Mouse (Mus musculus): ENCODE measurements around the gene Fancd2os. TPM values are rescaled to one million over a fixed set of nuclear protein-coding genes. Genes with fewer than 3 reads are reported as not detected.

Gene Fancd2os
- polyA plus RNA-seq, 1 experiment from 2014 or later, result not detected

DNA sequence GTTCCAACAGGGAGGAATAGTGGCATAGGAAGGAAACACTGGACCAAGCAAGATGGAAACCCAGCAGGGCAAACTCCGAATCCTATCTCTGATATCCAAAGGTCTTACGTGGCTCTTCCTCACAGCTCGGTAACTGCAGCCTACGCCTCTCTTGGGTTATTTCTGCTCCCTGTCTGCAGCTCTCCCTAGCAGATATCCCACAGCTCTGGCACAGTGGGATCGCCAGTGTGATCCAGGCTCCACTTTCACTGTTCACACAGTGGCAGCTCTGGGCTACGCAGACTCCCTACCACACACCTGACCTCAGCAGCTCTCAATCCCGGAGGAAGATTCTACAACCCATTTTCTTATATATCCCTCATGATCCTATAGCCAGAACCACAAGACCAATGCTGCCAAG is 13.6 kb upstream of the Fancd2os start:
- Histone ChIP-seq H3K27me3 (replicated peaks; ENCODE audit: control insufficient read depth, insufficient read depth, low read length) (no peaks in the 10 kb centered on the region), H3K9me3 (ENCODE audit: control insufficient read depth, low read length) (0 out of 2 replicates have a peak, but pooled peaks cover 3% of the 10 kb centered on the region), H3K4me1 (ENCODE audit: control insufficient read depth, insufficient read depth, low read length) (0 out of 2 replicates have a peak, but pooled peaks cover under 1% of the 10 kb centered on the region), H3K4me3 (ENCODE audit: low read length) (no peak overlapping the region), H3K36me3 (ENCODE audit: control insufficient read depth, insufficient read depth, low read length) (peaks cover 21% of the 10 kb centered on the region), H3K9ac (ENCODE audit: low read depth, low read length) (no peak overlapping the region), H3K4me2 (ENCODE audit: low read depth, low read length) (no peak overlapping the region), H3K27ac (ENCODE audit: low read length) (no peak overlapping the region)
- no peak for ATAC-seq
- 98% methylated on average over 7 of the region's 7 CpGs for WGBS

DNA sequence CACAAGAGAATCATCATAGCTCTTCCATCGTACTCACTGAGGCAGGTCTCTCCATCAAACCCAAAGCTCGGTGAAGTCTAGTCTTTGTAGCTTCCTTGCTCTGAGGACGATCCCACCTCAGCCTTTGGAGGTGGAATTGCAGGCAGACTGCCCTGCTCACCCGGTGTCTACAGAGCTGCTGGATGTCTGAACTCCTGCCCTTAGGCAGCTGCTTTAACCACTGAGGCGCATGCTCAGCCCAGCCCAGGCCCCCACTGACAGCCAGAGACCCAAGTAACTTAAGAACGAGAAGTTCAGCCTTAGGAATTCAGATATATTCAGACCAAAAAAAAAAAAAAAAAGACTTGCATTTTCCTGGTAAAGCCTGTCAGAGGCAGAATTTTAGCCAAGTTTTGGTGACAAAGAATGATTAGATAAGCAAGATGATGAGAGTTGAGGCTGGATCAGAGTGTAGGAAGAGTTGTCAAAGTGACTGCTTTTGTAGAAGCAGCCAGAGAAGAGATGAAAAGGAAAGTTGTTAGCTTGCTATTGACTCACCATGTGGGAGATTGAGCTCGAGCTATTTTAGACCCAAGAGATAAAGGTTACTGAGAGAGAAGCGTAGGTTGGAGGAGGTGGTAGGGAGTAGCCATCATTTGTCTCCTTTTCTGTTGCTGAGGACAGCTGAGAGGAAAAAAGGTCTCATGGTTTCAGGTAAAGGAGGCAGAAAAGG is 11.9 kb upstream of the Fancd2os start:
- no peaks in the 10 kb centered on the region for H3K27me3 ChIP-seq (replicated peaks; ENCODE audit: control insufficient read depth, insufficient read depth, low read length)
- ATAC-seq, result no peak
- no peak overlapping the region for H3K4me2 ChIP-seq (ENCODE audit: low read depth, low read length)
- WGBS, result 87% methylated on average over 8 of the region's 8 CpGs
- H3K27ac ChIP-seq (ENCODE audit: low read length), result no peak overlapping the region
- peaks cover 21% of the 10 kb centered on the region for H3K36me3 ChIP-seq (ENCODE audit: control insufficient read depth, insufficient read depth, low read length)
- H3K9me3 ChIP-seq (ENCODE audit: control insufficient read depth, low read length), result 0 out of 2 replicates have a peak, but pooled peaks cover 3% of the 10 kb centered on the region
- 0 out of 2 replicates have a peak, but pooled peaks cover 7% of the 10 kb centered on the region for H3K4me1 ChIP-seq (ENCODE audit: control insufficient read depth, insufficient read depth, low read length)
- H3K4me3 ChIP-seq (ENCODE audit: low read length), result no peak overlapping the region
- H3K9ac ChIP-seq (ENCODE audit: low read depth, low read length), result no peak overlapping the region

DNA sequence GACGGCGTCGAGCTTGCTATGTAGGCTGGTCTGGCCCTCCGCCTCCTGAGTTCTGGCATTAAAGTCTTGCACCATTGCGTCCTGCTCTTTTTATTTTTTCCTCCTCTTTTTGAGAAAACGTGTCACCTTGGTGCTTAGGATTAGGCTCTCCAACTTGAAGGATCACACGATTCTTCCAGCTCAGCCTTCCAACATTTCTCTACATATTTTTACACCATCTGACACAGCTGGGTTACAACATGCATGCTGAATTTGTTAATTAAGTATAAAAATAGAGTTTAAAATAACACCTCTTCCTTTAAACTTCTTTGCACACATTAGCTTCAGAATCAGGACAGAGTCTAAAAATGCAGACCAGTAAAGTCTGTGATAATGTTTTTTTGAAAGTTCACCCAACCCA is 8.8 kb upstream of the Fancd2os start:
- WGBS, result 73% methylated on average over 7 of the region's 7 CpGs

DNA sequence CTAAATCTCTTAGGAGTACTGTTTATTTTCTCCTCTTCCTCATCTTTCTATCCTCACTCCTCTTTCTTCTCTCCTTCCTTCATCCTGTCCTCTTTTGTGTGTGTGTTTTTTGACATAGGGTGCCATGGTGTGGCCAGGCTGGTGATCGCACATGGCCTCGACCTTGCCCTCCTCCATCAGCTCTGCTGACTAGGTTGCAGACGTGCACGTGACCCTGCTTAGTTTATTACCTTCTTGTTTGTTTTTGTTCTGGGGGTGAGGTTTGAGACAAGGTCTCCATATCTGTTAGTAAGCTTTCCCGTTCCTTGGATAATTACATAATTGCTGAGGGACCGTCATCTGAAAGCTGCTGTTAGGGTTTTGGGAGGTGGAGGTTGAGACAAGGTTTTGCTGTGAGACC is 8.4 kb upstream of the Fancd2os start:
- H3K9ac ChIP-seq (ENCODE audit: low read depth, low read length), result no peak overlapping the region
- 56% methylated on average over 6 of the region's 6 CpGs for WGBS
- no peak overlapping the region for H3K4me2 ChIP-seq (ENCODE audit: low read depth, low read length)
- H3K36me3 ChIP-seq (ENCODE audit: control insufficient read depth, insufficient read depth, low read length), result peaks cover 4% of the 10 kb centered on the region
- H3K4me3 ChIP-seq (ENCODE audit: low read length), result no peak overlapping the region
- 0 out of 2 replicates have a peak, but pooled peaks cover 3% of the 10 kb centered on the region for H3K9me3 ChIP-seq (ENCODE audit: control insufficient read depth, low read length)
- no peaks in the 10 kb centered on the region for H3K27me3 ChIP-seq (replicated peaks; ENCODE audit: control insufficient read depth, insufficient read depth, low read length)
- ATAC-seq, result peak; percentile 39; the same call in 1 of the 2 replicates
- H3K4me1 ChIP-seq (ENCODE audit: control insufficient read depth, insufficient read depth, low read length), result peaks cover 14% of the 10 kb centered on the region
- H3K27ac ChIP-seq (ENCODE audit: low read length), result no peak overlapping the region

More for the DNA sequence above, 8.8 kb upstream of the Fancd2os start:
- Histone ChIP-seq H3K27ac (ENCODE audit: low read length) (no peak overlapping the region), H3K4me2 (ENCODE audit: low read depth, low read length) (no peak overlapping the region), H3K36me3 (ENCODE audit: control insufficient read depth, insufficient read depth, low read length) (peaks cover 7% of the 10 kb centered on the region), H3K4me3 (ENCODE audit: low read length) (no peak overlapping the region), H3K9ac (ENCODE audit: low read depth, low read length) (no peak overlapping the region), H3K27me3 (replicated peaks; ENCODE audit: control insufficient read depth, insufficient read depth, low read length) (no peaks in the 10 kb centered on the region), H3K4me1 (ENCODE audit: control insufficient read depth, insufficient read depth, low read length) (peaks cover 14% of the 10 kb centered on the region), H3K9me3 (ENCODE audit: control insufficient read depth, low read length) (0 out of 2 replicates have a peak, but pooled peaks cover 3% of the 10 kb centered on the region)
- ATAC-seq, result no peak

DNA sequence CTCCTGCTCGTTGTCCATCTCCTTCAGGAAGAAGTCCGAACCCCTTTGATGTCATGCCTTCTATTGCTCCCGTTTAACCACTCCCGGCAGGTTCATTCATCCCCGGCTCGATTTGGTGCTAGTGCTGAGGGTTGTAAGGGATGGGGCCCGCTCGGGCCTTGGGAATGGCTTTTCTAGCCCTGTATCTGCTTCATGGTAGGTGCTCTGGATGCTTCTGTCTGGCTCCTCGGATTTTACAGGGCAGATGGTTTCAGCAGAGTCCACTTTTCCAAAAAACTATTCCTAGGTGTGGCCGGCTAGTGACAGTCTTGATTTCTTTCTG is 4.7 kb upstream of the Fancd2os start:
- ATAC-seq, result peak; percentile 16
- H3K27ac ChIP-seq (ENCODE audit: low read length), result peak overlapping the region; percentile 66
- no peaks in the 10 kb centered on the region for H3K27me3 ChIP-seq (replicated peaks; ENCODE audit: control insufficient read depth, insufficient read depth, low read length)
- WGBS, result 2% methylated on average over 10 of the region's 10 CpGs
- H3K9me3 ChIP-seq (ENCODE audit: control insufficient read depth, low read length), result no peaks in the 10 kb centered on the region
- peak overlapping the region; percentile 89 for H3K4me2 ChIP-seq (ENCODE audit: low read depth, low read length)
- H3K9ac ChIP-seq (ENCODE audit: low read depth, low read length), result peak overlapping the region; percentile 89
- H3K4me1 ChIP-seq (ENCODE audit: control insufficient read depth, insufficient read depth, low read length), result peaks cover 19% of the 10 kb centered on the region
- H3K36me3 ChIP-seq (ENCODE audit: control insufficient read depth, insufficient read depth, low read length), result no peaks in the 10 kb centered on the region
- peak overlapping the region; percentile 87 for H3K4me3 ChIP-seq (ENCODE audit: low read length)

DNA sequence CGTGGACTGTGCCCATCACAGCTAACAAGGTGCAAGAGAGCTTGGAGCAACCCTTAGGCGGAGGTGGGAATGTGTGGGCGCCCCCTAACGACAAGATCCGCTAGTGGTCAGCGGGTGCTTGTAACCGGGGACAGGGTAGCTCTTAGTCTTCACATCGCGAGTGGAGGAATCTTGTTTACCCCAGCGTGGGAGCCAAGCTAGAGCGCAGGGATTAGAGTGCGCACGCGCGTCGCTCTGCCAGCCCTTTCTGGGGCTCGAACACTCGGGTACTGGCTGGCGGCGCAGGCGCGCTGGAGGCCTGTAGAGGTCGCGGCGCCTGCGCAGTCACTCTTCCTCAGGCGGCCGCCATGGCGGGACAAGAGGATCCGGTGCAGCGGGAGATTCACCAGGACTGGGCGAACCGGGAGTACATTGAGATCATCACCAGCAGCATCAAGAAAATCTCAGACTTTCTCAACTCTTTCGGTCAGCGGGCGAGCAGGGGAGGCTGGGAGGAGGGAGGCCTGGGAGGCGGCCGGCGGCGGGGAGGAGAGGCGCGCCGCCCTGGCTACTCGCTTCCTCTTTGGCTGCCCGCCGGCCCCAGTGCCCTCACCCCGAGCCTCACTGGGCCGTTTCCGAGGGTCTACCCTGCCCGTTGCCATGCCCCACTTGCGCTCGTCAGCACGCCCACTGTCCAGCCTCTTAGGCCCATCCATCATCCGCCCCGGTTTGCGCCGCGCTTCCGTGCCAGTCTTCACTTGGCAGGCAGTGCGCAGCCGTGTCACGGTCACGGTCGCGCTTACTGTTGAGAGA is 4.1 kb upstream of the Fancd2os start, which contains the start of gene Brk1:
Brk1 (plus strand) TSS at position 341 of the 792 bp plus-strand sequence.
- H3K4me1 ChIP-seq (ENCODE audit: control insufficient read depth, insufficient read depth, low read length), result peaks cover 20% of the 10 kb centered on the region
- H3K9ac ChIP-seq (ENCODE audit: low read depth, low read length), result peak within 1 kb of the TSS; percentile 89
- H3K27ac ChIP-seq (ENCODE audit: low read length), result peak within 1 kb of the TSS; percentile 66
- ATAC-seq, result peak; percentile 94
- WGBS, result under 1% methylated on average over 63 of the region's 65 CpGs
- no peaks in the 10 kb centered on the region for H3K27me3 ChIP-seq (replicated peaks; ENCODE audit: control insufficient read depth, insufficient read depth, low read length)
- peak within 1 kb of the TSS; percentile 89 for H3K4me2 ChIP-seq (ENCODE audit: low read depth, low read length)
- peak within 1 kb of the TSS; percentile 87 for H3K4me3 ChIP-seq (ENCODE audit: low read length)
- no peaks in the 10 kb centered on the region for H3K9me3 ChIP-seq (ENCODE audit: control insufficient read depth, low read length)
- no peaks in the 10 kb centered on the region for H3K36me3 ChIP-seq (ENCODE audit: control insufficient read depth, insufficient read depth, low read length)

DNA sequence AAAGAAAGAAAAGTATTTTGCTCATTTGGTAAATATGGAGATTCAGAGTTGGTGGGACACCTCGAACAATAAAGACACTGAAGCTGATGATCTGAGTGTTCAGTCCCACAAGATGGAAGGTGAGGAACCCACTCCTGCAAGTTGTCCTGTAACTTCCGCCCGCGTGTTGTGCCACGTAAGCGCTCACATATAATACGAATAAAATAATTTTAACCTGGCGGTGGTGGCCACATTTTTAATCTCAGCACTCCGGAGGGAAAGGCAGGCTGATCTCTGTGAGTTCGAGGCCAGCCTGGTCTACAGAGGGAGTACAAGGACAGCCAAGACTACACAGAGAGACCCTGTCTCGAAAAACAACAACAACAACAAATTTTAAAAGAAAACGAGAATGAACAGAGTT is 3.5 kb upstream of the Fancd2os start:
- H3K36me3 ChIP-seq (ENCODE audit: control insufficient read depth, insufficient read depth, low read length), result no peaks in the 10 kb centered on the region
- H3K27me3 ChIP-seq (replicated peaks; ENCODE audit: control insufficient read depth, insufficient read depth, low read length), result no peaks in the 10 kb centered on the region
- H3K4me1 ChIP-seq (ENCODE audit: control insufficient read depth, insufficient read depth, low read length), result peaks cover 18% of the 10 kb centered on the region
- 51% methylated on average over 12 of the region's 12 CpGs for whole genome bisulfite sequencing
- peak overlapping the region; percentile 55 for H3K4me2 ChIP-seq (ENCODE audit: low read depth, low read length)
- peak overlapping the region; percentile 87 for H3K4me3 ChIP-seq (ENCODE audit: low read length)
- no peaks in the 10 kb centered on the region for H3K9me3 ChIP-seq (ENCODE audit: control insufficient read depth, low read length)
- ATAC-seq, result no peak
- no peak overlapping the region; the same call in 1 of the 2 replicates for H3K27ac ChIP-seq (ENCODE audit: low read length)
- H3K9ac ChIP-seq (ENCODE audit: low read depth, low read length), result peak overlapping the region; percentile 89

DNA sequence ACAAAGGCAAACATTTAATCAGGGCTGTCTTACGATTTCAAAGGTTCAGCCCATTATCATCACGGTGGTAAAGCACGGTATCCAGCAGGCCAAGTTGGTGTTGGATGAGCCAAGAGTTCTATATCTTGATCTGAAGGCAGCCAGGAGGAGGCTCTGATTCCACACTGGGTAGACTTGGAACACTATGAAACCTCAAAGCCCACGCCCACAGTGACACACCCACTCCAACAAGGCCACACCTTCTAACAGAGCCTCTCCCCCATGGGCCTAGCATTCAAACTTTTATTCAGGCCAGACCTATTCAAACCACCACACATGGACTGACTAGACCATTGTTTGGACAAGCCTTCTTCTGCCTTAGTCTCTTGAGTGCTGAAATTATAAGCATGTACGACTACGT is 2.3 kb upstream of the Fancd2os start:
- H3K4me1 ChIP-seq (ENCODE audit: control insufficient read depth, insufficient read depth, low read length), result peaks cover 13% of the 10 kb centered on the region
- no peak overlapping the region for H3K4me2 ChIP-seq (ENCODE audit: low read depth, low read length)
- 92% methylated on average over 6 of the region's 6 CpGs for WGBS
- no peaks in the 10 kb centered on the region for H3K9me3 ChIP-seq (ENCODE audit: control insufficient read depth, low read length)
- H3K36me3 ChIP-seq (ENCODE audit: control insufficient read depth, insufficient read depth, low read length), result no peaks in the 10 kb centered on the region
- H3K27ac ChIP-seq (ENCODE audit: low read length), result no peak overlapping the region
- no peak overlapping the region for H3K9ac ChIP-seq (ENCODE audit: low read depth, low read length)
- H3K4me3 ChIP-seq (ENCODE audit: low read length), result no peak overlapping the region
- no peak for ATAC-seq
- no peaks in the 10 kb centered on the region for H3K27me3 ChIP-seq (replicated peaks; ENCODE audit: control insufficient read depth, insufficient read depth, low read length)

DNA sequence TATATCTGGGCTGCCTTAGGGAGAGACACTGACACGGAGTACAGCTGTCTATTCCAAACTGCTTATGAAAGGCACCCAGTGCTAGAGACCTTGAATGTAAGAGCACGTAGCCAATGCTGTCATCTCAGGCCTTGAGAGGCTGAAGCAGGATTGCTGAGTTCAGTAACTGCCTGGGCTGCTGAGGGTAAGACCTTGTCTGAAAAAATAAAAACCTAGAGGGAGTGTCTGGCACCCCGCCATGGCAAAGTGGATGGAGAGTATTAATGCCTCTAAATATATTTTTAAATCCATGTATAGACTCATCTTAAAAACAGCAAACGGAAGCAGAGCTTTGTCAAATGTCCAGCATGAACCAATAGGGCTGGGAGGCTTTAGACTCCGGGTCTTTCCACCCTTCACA is 682 bp downstream of the Fancd2os start:
- 64% methylated on average over 5 of the region's 5 CpGs for WGBS
- no peak for ATAC-seq

More for the DNA sequence above, 682 bp downstream of the Fancd2os start:
- Histone ChIP-seq H3K27ac (ENCODE audit: low read length) (no peak overlapping the region), H3K4me3 (ENCODE audit: low read length) (no peak overlapping the region), H3K4me2 (ENCODE audit: low read depth, low read length) (no peak overlapping the region), H3K27me3 (replicated peaks; ENCODE audit: control insufficient read depth, insufficient read depth, low read length) (no peaks in the 10 kb centered on the region), H3K9me3 (ENCODE audit: control insufficient read depth, low read length) (no peaks in the 10 kb centered on the region), H3K4me1 (ENCODE audit: control insufficient read depth, insufficient read depth, low read length) (peaks cover 6% of the 10 kb centered on the region), H3K36me3 (ENCODE audit: control insufficient read depth, insufficient read depth, low read length) (no peaks in the 10 kb centered on the region), H3K9ac (ENCODE audit: low read depth, low read length) (no peak overlapping the region)

All from intestine, embryonic 16.5 days (tissue).